Mouse (Mus musculus) liver (tissue): Measurements from ENCODE around the gene Acvrl1.

ENCODE experiments used
- DNase-seq: peaks from one replicate; pipeline ENCODE4 v3.0.0-alpha.2; 2020; ENCODE audit warnings: mixed read lengths

The Acvrl1 gene

DNA sequence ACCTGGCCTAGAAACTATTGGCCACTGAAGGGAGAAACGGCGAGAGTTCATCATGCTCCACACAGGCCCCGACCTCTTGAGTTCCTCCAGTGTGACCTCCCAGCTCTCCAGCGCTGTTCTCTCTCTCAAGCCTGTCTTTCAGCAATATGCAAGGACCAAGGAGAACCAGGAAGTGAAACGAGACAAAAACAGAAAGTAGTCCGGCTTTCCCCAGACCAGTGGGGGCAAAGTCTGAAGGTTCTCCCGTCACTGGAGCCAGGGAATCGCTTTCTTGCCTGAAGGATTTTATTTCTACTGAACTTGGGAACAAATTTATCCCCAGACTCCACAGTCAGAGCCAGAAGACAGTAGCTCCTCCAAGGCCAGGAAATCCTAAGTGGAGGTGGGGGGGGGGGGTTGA lies 16.5 kb downstream of the Acvrl1 start:
- DNase-seq: no peak

- DNase-seq: peak; percentile 92
These were observed 17.2 kb downstream of the Acvrl1 start for GRCm38 (mm10) chr15:101145424-101146099.

DNA sequence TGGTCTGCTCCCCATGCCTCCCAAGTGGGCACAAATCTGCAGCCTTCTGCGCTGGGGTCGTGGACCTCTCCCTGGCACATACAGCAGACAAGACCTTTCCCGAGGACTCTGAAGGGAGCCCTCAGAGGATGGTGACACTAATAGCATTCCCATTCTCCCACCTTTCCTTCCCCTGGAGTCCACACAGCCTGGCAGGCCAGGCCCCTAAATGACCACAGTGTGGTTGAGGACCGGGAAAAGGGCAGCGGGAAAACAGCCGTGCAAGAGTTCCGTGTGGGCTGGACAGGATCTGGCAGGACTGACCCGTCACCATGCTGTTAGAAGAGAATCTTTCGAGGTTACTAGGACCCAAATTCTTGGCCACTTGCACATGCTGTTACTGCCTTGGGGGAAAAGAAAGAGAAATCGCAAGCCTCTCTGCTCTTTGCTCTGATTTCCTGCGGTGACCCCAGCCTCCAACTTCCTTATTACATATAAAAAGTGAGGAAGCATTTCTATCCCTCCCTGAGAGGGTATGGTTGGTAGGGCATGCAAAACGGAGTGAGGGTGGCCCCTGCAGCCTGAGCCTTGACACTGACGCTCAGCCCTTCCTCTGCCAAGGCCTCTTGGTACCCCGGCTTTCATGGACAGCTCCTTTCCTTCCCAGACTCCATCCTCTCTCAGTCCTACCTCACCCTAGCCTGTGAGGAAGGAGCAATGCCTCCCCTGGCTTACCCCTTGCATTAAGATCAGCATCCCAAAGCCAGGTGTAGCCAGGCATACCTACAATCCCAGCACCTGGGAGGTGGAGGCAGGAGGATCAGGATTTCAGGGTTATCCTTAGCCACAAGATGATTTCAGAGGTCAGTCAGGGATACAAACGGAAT lies 18.0 kb downstream of the Acvrl1 start:
- no peak for DNase-seq

GRCm38 (mm10) chr15:101147115-101147909 lies 19.0 kb downstream of the Acvrl1 start:
- DNase-seq: no peak

- DNase-seq: no peak
These were observed 19.6 kb downstream of the Acvrl1 start for GRCm38 (mm10) chr15:101147910-101148273.

DNA sequence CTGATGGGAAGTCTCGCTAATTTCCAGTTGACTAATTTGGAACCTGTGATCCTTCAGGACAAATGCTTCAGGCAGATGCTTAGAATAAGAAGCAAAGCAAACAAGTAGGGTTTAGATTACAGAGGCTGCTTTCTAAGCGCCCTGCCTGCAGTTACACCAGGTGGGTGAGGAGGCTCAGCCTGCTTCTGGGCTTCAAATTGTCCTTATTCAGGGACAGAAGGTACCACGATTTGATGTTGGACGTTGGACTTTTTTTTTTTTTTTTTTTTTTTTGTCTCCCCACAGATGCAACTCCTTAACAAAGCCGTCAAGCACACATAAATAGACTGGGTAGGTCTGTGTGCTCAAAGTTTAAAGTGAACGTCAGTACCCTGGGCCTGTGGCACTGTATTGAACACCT lies 20.3 kb downstream of the Acvrl1 start:
- DNase-seq: no peak

DNA sequence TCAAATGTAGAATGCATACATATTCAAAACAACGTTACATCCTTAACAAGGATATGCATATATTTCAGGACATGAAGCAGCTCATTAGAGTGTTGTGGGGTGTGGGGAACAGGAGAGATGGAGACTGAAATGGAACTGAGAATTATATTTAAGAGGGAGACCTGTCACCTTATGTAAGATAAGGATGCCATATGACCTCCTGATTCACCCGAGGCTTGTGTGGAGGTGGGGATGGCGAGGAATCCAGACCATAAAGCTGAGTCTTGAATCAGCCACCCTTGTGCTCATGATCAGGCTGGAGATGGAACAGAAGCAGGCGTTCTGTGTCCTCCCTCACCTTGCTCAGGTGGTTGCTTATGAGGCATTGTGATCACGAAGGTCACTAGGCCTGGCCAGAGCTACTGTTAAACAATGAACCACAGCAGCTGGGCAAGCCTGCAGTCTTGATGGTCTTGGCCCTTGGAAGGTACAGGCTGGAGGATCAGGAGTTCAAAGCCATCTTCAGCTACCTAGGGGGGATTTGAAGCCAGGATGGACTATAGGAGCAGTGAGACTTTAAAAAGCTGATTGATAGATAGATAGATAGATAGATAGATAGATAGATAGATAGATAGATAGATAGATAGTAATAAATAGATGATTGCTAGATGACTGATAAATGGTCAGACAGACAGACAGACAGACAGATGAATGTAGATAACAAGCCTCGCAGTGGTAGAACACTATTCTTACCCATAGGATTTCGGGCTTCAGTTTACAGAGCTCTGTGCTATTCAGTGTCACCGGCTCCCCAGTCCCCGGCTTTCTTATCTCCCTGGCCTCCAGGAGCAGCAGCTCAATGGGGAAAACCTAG lies 23.3 kb downstream of the Acvrl1 start:
- no peak for DNase-seq

DNA sequence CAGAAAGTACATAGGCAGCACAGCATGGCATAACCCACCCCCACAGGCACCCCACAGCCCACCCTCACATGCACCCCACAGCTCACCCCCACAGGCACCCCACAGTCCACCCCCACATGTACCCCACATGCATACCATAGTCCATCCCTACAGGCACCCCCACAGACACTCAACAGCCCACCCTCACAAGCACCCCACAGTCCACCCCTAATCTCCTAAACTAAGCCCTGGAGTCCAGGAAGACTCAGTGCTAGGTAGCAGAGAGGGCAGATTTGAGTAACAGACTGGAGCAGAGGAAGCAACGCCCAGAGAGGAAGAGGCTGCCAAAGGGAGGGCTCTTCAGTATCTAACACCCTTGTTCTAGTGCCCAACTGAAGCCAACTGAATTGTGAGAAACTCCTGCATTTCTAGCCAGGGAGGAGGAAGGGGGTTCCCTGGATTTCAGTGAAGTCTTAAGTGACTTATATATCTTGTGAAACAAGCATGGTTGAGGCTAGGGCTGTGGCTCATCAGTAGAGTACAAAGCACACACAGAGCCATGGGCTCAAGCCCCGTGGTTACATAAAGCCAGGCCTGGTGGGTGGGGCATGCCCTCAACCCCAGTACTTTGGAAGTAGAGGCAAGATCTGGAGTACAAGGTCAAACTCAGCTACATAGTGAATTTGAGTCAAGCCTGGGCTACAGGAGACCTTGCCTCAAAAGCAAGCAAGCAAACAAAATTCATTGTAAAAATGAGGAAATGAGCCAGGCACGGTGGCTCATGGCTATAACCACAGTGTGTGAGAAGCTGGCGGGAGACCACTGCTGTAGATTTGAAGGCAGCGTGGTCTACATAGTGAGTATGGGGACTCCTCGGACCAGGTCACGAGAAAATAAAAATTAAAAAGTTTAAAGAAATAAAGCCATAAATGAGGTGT lies 26.6 kb downstream of the Acvrl1 start:
- DNase-seq: no peak

- DNase-seq: no peak
These were observed 31.8 kb downstream of the Acvrl1 start for GRCm38 (mm10) chr15:101160128-101160527.

GRCm38 (mm10) chr15:101160591-101160990 lies 32.3 kb downstream of the Acvrl1 start:
- DNase-seq: no peak

DNA sequence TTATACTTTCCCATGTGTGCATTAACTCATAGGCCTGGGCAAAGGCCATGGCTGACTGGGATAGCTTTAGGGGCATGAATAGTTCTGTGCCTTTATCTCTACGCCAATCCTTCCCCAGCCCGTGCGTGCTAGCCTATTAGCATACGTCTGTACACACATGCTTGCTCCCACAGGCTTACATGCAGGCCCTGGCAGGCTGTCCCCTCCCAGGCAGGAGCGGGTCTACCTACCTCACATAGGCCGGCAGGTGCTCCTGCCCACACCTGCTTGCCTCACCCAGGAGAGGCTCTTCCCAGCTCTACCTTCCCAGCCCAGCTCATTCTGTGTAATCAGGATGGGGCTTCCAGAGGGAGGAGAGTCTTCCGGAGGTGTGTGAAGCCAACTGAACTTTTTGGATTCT lies 33.2 kb downstream of the Acvrl1 start:
- no peak for DNase-seq

- DNase-seq: no peak
These were observed 34.7 kb downstream of the Acvrl1 start for GRCm38 (mm10) chr15:101163056-101163458.

DNA sequence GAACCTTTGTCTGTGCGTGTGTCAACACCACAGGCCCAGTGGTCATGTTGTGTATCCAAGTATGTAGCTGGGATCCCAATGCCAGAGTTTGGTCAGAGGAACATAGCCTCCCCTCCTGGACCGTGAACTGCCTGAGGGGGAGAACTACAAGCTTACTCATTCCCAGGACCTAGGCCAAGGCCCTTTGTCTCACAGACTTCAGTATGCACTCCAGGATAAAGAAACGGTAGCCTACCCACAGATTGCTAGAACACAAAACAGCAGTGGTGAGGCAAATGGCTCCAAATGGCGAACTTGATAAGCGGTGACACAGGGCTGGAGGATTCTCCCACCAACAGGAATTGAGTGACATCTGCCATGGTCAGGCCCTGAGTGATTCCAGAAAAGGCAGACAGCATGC lies 35.5 kb downstream of the Acvrl1 start:
- no peak for DNase-seq

DNA sequence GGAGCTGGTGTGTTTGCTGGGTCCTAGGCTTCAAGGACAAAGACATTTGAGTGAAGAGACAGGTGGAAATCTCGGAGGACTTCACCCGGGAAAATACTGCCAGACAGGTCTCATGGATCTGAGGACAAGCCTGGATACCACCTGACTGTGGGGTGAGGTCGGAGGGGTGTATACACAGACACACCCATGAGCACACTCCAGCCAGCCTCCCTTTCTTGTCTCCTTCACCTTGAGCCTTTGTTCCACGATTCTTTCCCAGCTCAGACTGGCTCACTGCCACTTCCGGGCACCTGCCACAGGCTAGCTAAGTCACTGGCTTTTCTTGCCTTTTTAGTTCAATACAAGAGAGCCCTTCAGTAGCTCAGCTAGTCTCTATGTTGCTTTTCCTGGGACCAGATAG lies 36.0 kb downstream of the Acvrl1 start:
- DNase-seq: no peak

GRCm38 (mm10) chr15:101165658-101166437 lies 37.5 kb downstream of the Acvrl1 start:
- DNase-seq: no peak

DNA sequence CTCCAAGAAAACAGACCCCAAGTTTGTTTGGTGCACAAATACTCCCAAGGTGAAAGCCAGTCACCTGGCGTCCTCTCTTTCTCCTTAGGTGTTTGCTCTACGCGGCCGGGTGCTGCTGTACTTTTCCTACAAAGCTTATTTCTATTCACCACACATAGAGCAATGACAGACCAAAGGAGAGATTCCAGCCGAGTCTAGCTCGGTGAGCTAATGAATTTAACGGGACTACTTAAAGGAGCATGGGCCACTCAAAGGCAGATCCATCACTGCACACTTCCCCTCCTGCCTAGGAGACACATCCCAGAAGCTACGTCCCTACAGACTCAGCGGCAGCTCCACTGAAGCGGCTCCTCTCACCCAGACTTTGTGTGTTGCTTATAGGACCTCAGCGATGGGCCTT lies 39.2 kb downstream of the Acvrl1 start:
- DNase-seq: no peak

DNA sequence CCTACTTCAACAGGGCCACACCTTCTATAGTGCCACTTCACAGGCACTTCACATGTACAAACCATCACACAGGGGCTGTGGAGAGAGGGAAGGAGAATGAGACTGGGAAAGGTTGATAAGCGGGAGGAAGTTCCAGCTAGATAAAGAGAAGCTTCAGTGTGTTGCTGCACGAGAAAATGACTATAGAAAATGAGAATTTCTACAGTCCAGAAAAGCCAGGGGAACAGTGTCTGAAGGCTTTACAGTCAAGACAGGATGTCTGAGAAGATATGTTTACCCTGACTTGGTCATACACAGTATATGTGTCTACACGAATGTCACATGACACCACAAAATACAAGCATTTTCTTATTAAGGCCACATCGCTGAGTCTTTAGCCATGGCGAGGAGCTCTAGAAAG lies 41.6 kb downstream of the Acvrl1 start:
- no peak for DNase-seq

DNA sequence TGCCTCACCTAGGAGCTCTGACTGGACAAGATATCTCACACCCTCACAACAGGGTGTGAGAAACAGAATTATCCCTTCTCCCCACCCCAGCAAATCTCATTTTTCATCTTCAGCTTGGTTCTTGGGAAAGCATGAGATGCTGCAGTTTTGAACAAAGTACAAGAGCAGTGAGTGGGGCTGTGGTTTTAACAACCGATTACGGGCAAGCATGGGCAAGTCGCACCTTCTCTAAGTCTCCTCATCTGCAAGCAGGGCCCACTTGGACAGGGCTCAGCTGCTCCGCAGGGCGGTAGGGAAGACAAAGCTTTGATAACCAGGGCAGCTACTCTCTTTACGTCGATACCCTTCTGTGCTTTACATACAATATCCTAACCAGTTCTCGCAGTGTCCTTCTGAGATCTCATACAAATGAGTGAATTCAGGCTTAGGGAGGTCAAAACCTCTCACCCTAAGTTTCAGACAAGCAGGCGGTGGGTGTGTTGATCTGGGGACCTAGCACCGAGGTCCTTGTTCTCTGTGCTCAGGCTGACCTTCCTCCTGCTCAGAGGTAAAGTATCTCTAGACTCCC lies 42.2 kb downstream of the Acvrl1 start:
- DNase-seq: no peak

- no peak for DNase-seq
These were observed 43.0 kb downstream of the Acvrl1 start for GRCm38 (mm10) chr15:101171272-101171671.

GRCm38 (mm10) chr15:101172016-101172415 lies 43.7 kb downstream of the Acvrl1 start:
- DNase-seq: no peak
